ENCODE assay signal across 8 mouse cellular contexts in genomic region chr8:11393161-11393560, GRCm38 (mm10).
A peak's percentile ranks its signal among the peaks of the same experiment; 100 is the strongest.
DNase-seq lines count a peak whose midpoint lies in the region; ATAC-seq lines count a peak whose summit lies in the region.
"Had no signal": no experiment of that assay in that cellular context is flagged by ENCODE, and none has a peak within 500 bp of the region (broad histone marks: within the 10 kb centered on the region; RNA-seq: fewer than 3 reads in every experiment).

No protein-coding gene starts in this region.

- 0 out of 2 replicates have a peak, but pooled peaks have one; percentile 40 for ATAC-seq in midbrain, embryonic 13.5 days
- ATAC-seq in midbrain, embryonic 14.5 days (ENCODE audit: low FRiP score, low TSS enrichment) = no peak
- peak; percentile 50 for ATAC-seq in forebrain, embryonic 13.5 days
- peak; percentile 66 for ATAC-seq in intestine, embryonic 14.5 days (replicated peaks; ENCODE audit: low FRiP score, low TSS enrichment, low read depth)
- ATAC-seq in stomach, embryonic 14.5 days (ENCODE audit: insufficient number of reproducible peaks, insufficient read depth, low FRiP score, low read depth) = peak; percentile 64

- H3K4me3 ChIP-seq in midbrain, embryonic 13.5 days (replicated peaks) = no peak overlapping the region
- no peak overlapping the region for H3K4me3 ChIP-seq in midbrain, embryonic 14.5 days (replicated peaks; ENCODE audit: low read depth, low read length)
- H3K4me3 ChIP-seq in forebrain, embryonic 13.5 days = no peak overlapping the region
- no peak overlapping the region for H3K4me3 ChIP-seq in intestine, embryonic 14.5 days (ENCODE audit: low read depth, low read length)
- no peak overlapping the region for H3K4me3 ChIP-seq in stomach, embryonic 14.5 days (ENCODE audit: low read depth, low read length)
- H3K4me3 ChIP-seq: midbrain, embryonic 12.5 days had no signal

- DNase-seq in midbrain, embryonic 14.5 days = no peak
- no peak for DNase-seq in intestine, embryonic 14.5 days (ENCODE audit: low spot score)
- no peak for DNase-seq in right cerebral cortex, postnatal 36 days (ENCODE audit: low spot score in 2 of 2)
- DNase-seq in liver = no peak

- H3K4me2 ChIP-seq in midbrain, embryonic 13.5 days (replicated peaks) = no peak overlapping the region
- H3K4me2 ChIP-seq in midbrain, embryonic 14.5 days (ENCODE audit: low read length) = no peak overlapping the region
- no peak overlapping the region for H3K4me2 ChIP-seq in forebrain, embryonic 13.5 days
- H3K4me2 ChIP-seq in intestine, embryonic 14.5 days (ENCODE audit: low read length) = no peak overlapping the region
- H3K4me2 ChIP-seq in stomach, embryonic 14.5 days (replicated peaks; ENCODE audit: low read depth, low read length) = no peak overlapping the region
- H3K4me2 ChIP-seq: midbrain, embryonic 12.5 days had no signal

- peaks cover 3% of the 10 kb centered on the region; the same call in 1 of the 2 replicates for H3K9me3 ChIP-seq in midbrain, embryonic 13.5 days
- H3K9me3 ChIP-seq in midbrain, embryonic 14.5 days (ENCODE audit: control insufficient read depth, low read length) = no peaks in the 10 kb centered on the region
- no peaks in the 10 kb centered on the region for H3K9me3 ChIP-seq in forebrain, embryonic 13.5 days (replicated peaks)
- H3K9me3 ChIP-seq in intestine, embryonic 14.5 days (ENCODE audit: control insufficient read depth, low read length) = peaks cover 6% of the 10 kb centered on the region; the same call in 1 of the 2 replicates
- H3K9me3 ChIP-seq in stomach, embryonic 14.5 days (ENCODE audit: control insufficient read depth, low read depth, low read length) = peaks cover 5% of the 10 kb centered on the region; the same call in 1 of the 2 replicates

- WGBS in midbrain, embryonic 13.5 days = 48% methylated on average over 7 of the region's 7 CpGs
- WGBS in midbrain, embryonic 14.5 days = 39% methylated on average over 7 of the region's 7 CpGs
- 52% methylated on average over 7 of the region's 7 CpGs for WGBS in forebrain, embryonic 13.5 days
- 21% methylated on average over 7 of the region's 7 CpGs for WGBS in intestine, embryonic 14.5 days
- 24% methylated on average over 7 of the region's 7 CpGs for WGBS in stomach, embryonic 14.5 days

- no peaks in the 10 kb centered on the region for H3K4me1 ChIP-seq in midbrain, embryonic 13.5 days (replicated peaks)
- H3K4me1 ChIP-seq in midbrain, embryonic 14.5 days (ENCODE audit: control insufficient read depth, insufficient read depth, low read length) = no peaks in the 10 kb centered on the region
- no peaks in the 10 kb centered on the region for H3K4me1 ChIP-seq in forebrain, embryonic 13.5 days
- H3K4me1 ChIP-seq in intestine, embryonic 14.5 days (replicated peaks; ENCODE audit: control insufficient read depth, insufficient read depth, low read length) = peaks cover 24% of the 10 kb centered on the region
- peaks cover 18% of the 10 kb centered on the region for H3K4me1 ChIP-seq in stomach, embryonic 14.5 days (ENCODE audit: control insufficient read depth, insufficient read depth, low read length)
- H3K4me1 ChIP-seq: midbrain, embryonic 12.5 days had no signal

- H3K27me3 ChIP-seq in midbrain, embryonic 13.5 days = no peaks in the 10 kb centered on the region
- H3K27me3 ChIP-seq in midbrain, embryonic 14.5 days (ENCODE audit: control insufficient read depth, insufficient read depth, low read length) = no peaks in the 10 kb centered on the region
- H3K27me3 ChIP-seq in forebrain, embryonic 13.5 days = no peaks in the 10 kb centered on the region
- no peaks in the 10 kb centered on the region for H3K27me3 ChIP-seq in intestine, embryonic 14.5 days (replicated peaks; ENCODE audit: control insufficient read depth, insufficient read depth, low read length)
- H3K27me3 ChIP-seq in stomach, embryonic 14.5 days (ENCODE audit: control insufficient read depth, insufficient read depth, low read length) = no peaks in the 10 kb centered on the region
- H3K27me3 ChIP-seq: midbrain, embryonic 12.5 days had no signal

- no peaks in the 10 kb centered on the region for H3K36me3 ChIP-seq in midbrain, embryonic 13.5 days
- no peaks in the 10 kb centered on the region for H3K36me3 ChIP-seq in midbrain, embryonic 14.5 days (ENCODE audit: control insufficient read depth, insufficient read depth, low read length)
- H3K36me3 ChIP-seq in forebrain, embryonic 13.5 days (ENCODE audit: poor library complexity, severe bottlenecking) = no peaks in the 10 kb centered on the region
- H3K36me3 ChIP-seq in intestine, embryonic 14.5 days (ENCODE audit: control insufficient read depth, insufficient read depth, low read length) = no peaks in the 10 kb centered on the region
- no peaks in the 10 kb centered on the region for H3K36me3 ChIP-seq in stomach, embryonic 14.5 days (ENCODE audit: control insufficient read depth, insufficient read depth, low read length)
- H3K36me3 ChIP-seq: midbrain, embryonic 12.5 days had no signal

- no peak overlapping the region for H3K27ac ChIP-seq in midbrain, embryonic 13.5 days
- no peak overlapping the region for H3K27ac ChIP-seq in midbrain, embryonic 14.5 days (replicated peaks; ENCODE audit: low read depth, low read length)
- no peak overlapping the region for H3K27ac ChIP-seq in forebrain, embryonic 13.5 days
- peak overlapping the region; percentile 84 for H3K27ac ChIP-seq in intestine, embryonic 14.5 days (ENCODE audit: low read depth)
- peak overlapping the region; percentile 88 for H3K27ac ChIP-seq in stomach, embryonic 14.5 days (ENCODE audit: low read length)
- H3K27ac ChIP-seq: midbrain, embryonic 12.5 days had no signal

- no peak overlapping the region for H3K9ac ChIP-seq in midbrain, embryonic 13.5 days (replicated peaks)
- no peak overlapping the region for H3K9ac ChIP-seq in midbrain, embryonic 14.5 days (replicated peaks; ENCODE audit: low read length)
- no peak overlapping the region for H3K9ac ChIP-seq in forebrain, embryonic 13.5 days
- no peak overlapping the region for H3K9ac ChIP-seq in intestine, embryonic 14.5 days (ENCODE audit: low read length)
- no peak overlapping the region for H3K9ac ChIP-seq in stomach, embryonic 14.5 days (replicated peaks; ENCODE audit: low read depth, low read length)
- H3K9ac ChIP-seq: midbrain, embryonic 12.5 days had no signal

Comparison
In these comparisons a context has a peak if more than half of its experiments do, and no peak if none do; other contexts are left out.
1. H3K27ac ChIP-seq: peak in intestine, embryonic 14.5 days (single experiment) and stomach, embryonic 14.5 days (single experiment); none in midbrain, embryonic 13.5 days (single experiment), midbrain, embryonic 14.5 days (single experiment) and forebrain, embryonic 13.5 days (single experiment).